In genomic region chr1:138952173-138952572, GRCm38 (mm10) we compare ENCODE assay signal across 24 mouse cellular contexts. TPM values are rescaled to one million over a fixed set of nuclear protein-coding genes. Genes with fewer than 3 reads are reported as not detected.
A peak's percentile ranks its signal among the peaks of the same experiment; 100 is the strongest.
DNase-seq lines count a peak whose midpoint lies in the region; ATAC-seq and TF ChIP-seq lines count a peak whose summit lies in the region.
"Had no signal": no experiment of that assay in that cellular context is flagged by ENCODE, and none has a peak within 500 bp of the region (broad histone marks: within the 10 kb centered on the region; RNA-seq: fewer than 3 reads in every experiment).

No protein-coding gene starts in this region.

- no peak overlapping the region for H3K4me2 ChIP-seq in midbrain, embryonic 11.5 days
- no peak overlapping the region for H3K4me2 ChIP-seq in midbrain, embryonic 14.5 days (ENCODE audit: low read length)
- no peak overlapping the region for H3K4me2 ChIP-seq in hindbrain, embryonic 14.5 days (replicated peaks)
- H3K4me2 ChIP-seq: embryonic facial prominence, embryonic 12.5 days; forebrain, embryonic 13.5 days; forebrain, embryonic 15.5 days had no signal

- peak; percentile 23 for DNase-seq in midbrain, embryonic 11.5 days (ENCODE audit: low spot score, missing footprints)
- no peak for DNase-seq in midbrain, embryonic 14.5 days
- DNase-seq in CD4-positive, CD25-positive, alpha-beta regulatory T cell, adult 2 months (ENCODE audit: low read depth, low spot score), result peak; percentile 17
- no peak for DNase-seq in kidney, adult 2 months
- no peak for DNase-seq in adrenal gland, adult (ENCODE audit: inconsistent age in 2 of 2, low spot score in 1 of 2)
- DNase-seq in hindbrain, embryonic 14.5 days (ENCODE audit: low spot score), result no peak
- DNase-seq: adrenal gland, adult 8-10 months; adrenal gland, postnatal 14 days; adrenal gland, postnatal 36 days; cerebellum, adult 11-12 months; cerebellum, adult 2 months; cerebellum, adult 9-10 months; cerebellum, postnatal 10 days; cerebellum, postnatal 25 days; forebrain, postnatal 0 days had no signal

- no peaks in the 10 kb centered on the region for H3K36me3 ChIP-seq in midbrain, embryonic 11.5 days (ENCODE audit: control insufficient read depth, insufficient read depth, low read length)
- H3K36me3 ChIP-seq in midbrain, embryonic 14.5 days (ENCODE audit: control insufficient read depth, insufficient read depth, low read length), result no peaks in the 10 kb centered on the region
- no peaks in the 10 kb centered on the region for H3K36me3 ChIP-seq in kidney, adult 2 months (ENCODE audit: control insufficient read depth, insufficient read depth, low read length)
- H3K36me3 ChIP-seq in hindbrain, embryonic 14.5 days (replicated peaks; ENCODE audit: control insufficient read depth, insufficient read depth), result no peaks in the 10 kb centered on the region
- H3K36me3 ChIP-seq: embryonic facial prominence, embryonic 10.5 days; embryonic facial prominence, embryonic 12.5 days; forebrain, embryonic 15.5 days; G1E had no signal

- H3K9ac ChIP-seq in midbrain, embryonic 11.5 days (ENCODE audit: low read length), result no peak overlapping the region
- H3K9ac ChIP-seq in midbrain, embryonic 14.5 days (replicated peaks; ENCODE audit: low read length), result no peak overlapping the region
- no peak overlapping the region for H3K9ac ChIP-seq in hindbrain, embryonic 14.5 days
- H3K9ac ChIP-seq: embryonic facial prominence, embryonic 12.5 days; forebrain, embryonic 13.5 days; forebrain, embryonic 15.5 days; forebrain, postnatal 0 days had no signal

- no peak overlapping the region for H3K4me3 ChIP-seq in midbrain, embryonic 11.5 days (ENCODE audit: low read depth, low read length)
- H3K4me3 ChIP-seq in midbrain, embryonic 14.5 days (replicated peaks; ENCODE audit: low read depth, low read length), result no peak overlapping the region
- no peak overlapping the region for H3K4me3 ChIP-seq in kidney, adult 2 months (ENCODE audit: insufficient read depth, low read depth, low read length)
- no peak overlapping the region for H3K4me3 ChIP-seq in hindbrain, embryonic 14.5 days (replicated peaks; ENCODE audit: low read length)
- H3K4me3 ChIP-seq: embryonic facial prominence, embryonic 10.5 days; embryonic facial prominence, embryonic 12.5 days; forebrain, embryonic 13.5 days; forebrain, embryonic 15.5 days had no signal

- H3K27ac ChIP-seq in midbrain, embryonic 11.5 days (ENCODE audit: low read depth, low read length), result no peak overlapping the region
- H3K27ac ChIP-seq in midbrain, embryonic 14.5 days (replicated peaks; ENCODE audit: low read depth, low read length), result no peak overlapping the region
- no peak overlapping the region for H3K27ac ChIP-seq in kidney, adult 2 months (ENCODE audit: insufficient read depth, low read depth, low read length)
- H3K27ac ChIP-seq in hindbrain, embryonic 14.5 days, result no peak overlapping the region
- H3K27ac ChIP-seq: embryonic facial prominence, embryonic 10.5 days; embryonic facial prominence, embryonic 12.5 days; forebrain, embryonic 13.5 days; forebrain, embryonic 15.5 days had no signal

- H3K4me1 ChIP-seq in midbrain, embryonic 11.5 days (ENCODE audit: control insufficient read depth, insufficient read depth, low read length), result no peaks in the 10 kb centered on the region
- H3K4me1 ChIP-seq in midbrain, embryonic 14.5 days (ENCODE audit: control insufficient read depth, insufficient read depth, low read length), result no peaks in the 10 kb centered on the region
- peaks cover 2% of the 10 kb centered on the region; the same call in 1 of the 2 replicates for H3K4me1 ChIP-seq in kidney, adult 2 months (ENCODE audit: control insufficient read depth, insufficient read depth, low read length)
- no peaks in the 10 kb centered on the region for H3K4me1 ChIP-seq in hindbrain, embryonic 14.5 days (replicated peaks; ENCODE audit: control insufficient read depth, insufficient read depth, low read length)
- H3K4me1 ChIP-seq: embryonic facial prominence, embryonic 10.5 days; embryonic facial prominence, embryonic 12.5 days; forebrain, embryonic 13.5 days; forebrain, embryonic 15.5 days had no signal

- TF ChIP-seq POLR2A in kidney, adult 2 months (IDR thresholded peaks at IDR 0.05; ENCODE audit: low read depth, low read length), result no peak

- H3K9me3 ChIP-seq in midbrain, embryonic 11.5 days (ENCODE audit: control insufficient read depth, low read length), result no peaks in the 10 kb centered on the region
- H3K9me3 ChIP-seq in midbrain, embryonic 14.5 days (ENCODE audit: control insufficient read depth, low read length), result no peaks in the 10 kb centered on the region
- no peaks in the 10 kb centered on the region for H3K9me3 ChIP-seq in hindbrain, embryonic 14.5 days (ENCODE audit: control insufficient read depth, low read length)
- H3K9me3 ChIP-seq: embryonic facial prominence, embryonic 10.5 days; embryonic facial prominence, embryonic 12.5 days; forebrain, embryonic 13.5 days; forebrain, embryonic 15.5 days; G1E had no signal

- ATAC-seq in midbrain, embryonic 11.5 days (ENCODE audit: low FRiP score), result no peak
- ATAC-seq in midbrain, embryonic 14.5 days (ENCODE audit: low FRiP score, low TSS enrichment), result no peak
- ATAC-seq in activated CD4-positive, CD25-positive, alpha-beta regulatory T cell, adult 4 months, result peak; percentile 75
- ATAC-seq in inflammation-experienced regulatory T-cells, adult 6 months, result peak; percentile 80
- ATAC-seq in hindbrain, embryonic 14.5 days (ENCODE audit: low FRiP score), result no peak
- ATAC-seq: forebrain, embryonic 13.5 days; forebrain, embryonic 15.5 days; forebrain, postnatal 0 days; Patski had no signal

- no peaks in the 10 kb centered on the region for H3K27me3 ChIP-seq in midbrain, embryonic 11.5 days (ENCODE audit: control insufficient read depth, insufficient read depth, low read length)
- no peaks in the 10 kb centered on the region for H3K27me3 ChIP-seq in midbrain, embryonic 14.5 days (ENCODE audit: control insufficient read depth, insufficient read depth, low read length)
- no peaks in the 10 kb centered on the region; the same call in 1 of the 2 replicates for H3K27me3 ChIP-seq in kidney, adult 2 months (replicated peaks; ENCODE audit: control insufficient read depth, insufficient read depth, low read length)
- no peaks in the 10 kb centered on the region for H3K27me3 ChIP-seq in hindbrain, embryonic 14.5 days (ENCODE audit: control insufficient read depth, insufficient read depth, low read length)
- H3K27me3 ChIP-seq: CH12.LX; embryonic facial prominence, embryonic 12.5 days; forebrain, embryonic 13.5 days; forebrain, embryonic 15.5 days; Patski had no signal

- TF ChIP-seq CTCF in kidney, adult 2 months (conservative IDR thresholded peaks at IDR 0.05; ENCODE audit: insufficient read depth, insufficient read length, low read depth, low read length), result no peak

RNA-seq across cellular contexts. Expression of gene Dennd1b, which starts 11.1 kb away (rescaled TPM):
- 12.2 and 13.3 TPM in 2 replicates for polyA plus RNA-seq in midbrain, embryonic 11.5 days (2014; fragmentation: Nextera tagmentation; extraction: Ambion mirVana)
- polyA plus RNA-seq in midbrain, embryonic 14.5 days (2014; fragmentation: Nextera tagmentation; extraction: Ambion mirVana), result 12.1 and 15.0 TPM in 2 replicates
- polyA plus RNA-seq in activated CD4-positive, CD25-positive, alpha-beta regulatory T cell, adult 4 months (2017; shearing (Covaris generic)), result 10 to 100 TPM; 19.2 to 28.0 TPM
- polyA plus RNA-seq in inflammation-experienced regulatory T-cells, adult 6 months (2017; shearing (Covaris generic)), result 10 to 100 TPM; 21.6 to 24.5 (median 22.3) TPM
- polyA plus RNA-seq in kidney, adult 2 months (2012; rRNA removed), result 6.1 and 7.4 TPM in 2 replicates
- polyA plus RNA-seq in hindbrain, embryonic 14.5 days (2014; fragmentation: Nextera tagmentation; extraction: Ambion mirVana), result 8.5 and 11.2 TPM in 2 replicates

Comparison
In these comparisons a context has a peak if more than half of its experiments do, and no peak if none do; other contexts are left out.
1. DNase-seq: peak in midbrain, embryonic 11.5 days (single experiment) and CD4-positive, CD25-positive, alpha-beta regulatory T cell, adult 2 months (single experiment); none in midbrain, embryonic 14.5 days (single experiment), kidney, adult 2 months (single experiment), adrenal gland, adult (0 of 2) and hindbrain, embryonic 14.5 days (single experiment).
2. ATAC-seq: peak in activated CD4-positive, CD25-positive, alpha-beta regulatory T cell, adult 4 months (single experiment) and inflammation-experienced regulatory T-cells, adult 6 months (single experiment); none in midbrain, embryonic 11.5 days (single experiment), midbrain, embryonic 14.5 days (single experiment) and hindbrain, embryonic 14.5 days (single experiment).